Mouse (Mus musculus) kidney, adult 11 months (tissue): ENCODE results near the gene Stard7.

ENCODE experiments used
- DNase-seq: peaks from one replicate; pipeline ENCODE4 v3.0.0; 2022

Stard7 gene

GRCm38 (mm10) chr2:127323667-127324066, 53.6 kb downstream of the Stard7 start:
- DNase-seq = no peak

- DNase-seq = no peak
These were observed 54.4 kb downstream of the Stard7 start for GRCm38 (mm10) chr2:127324456-127324855.

- no peak for DNase-seq
These were observed 58.3 kb downstream of the Stard7 start for GRCm38 (mm10) chr2:127328090-127328851.

- no peak for DNase-seq
These were observed 63.0 kb downstream of the Stard7 start for GRCm38 (mm10) chr2:127332807-127333570.

GRCm38 (mm10) chr2:127333945-127334603, 64.1 kb downstream of the Stard7 start:
- no peak for DNase-seq

GRCm38 (mm10) chr2:127335078-127335541, 65.1 kb downstream of the Stard7 start:
- DNase-seq = no peak

- peak; percentile 81 for DNase-seq
These were observed 65.9 kb downstream of the Stard7 start, which contains the start of gene Dusp2 for GRCm38 (mm10) chr2:127335767-127336496. Gene Dusp2, plus strand, starts transcription at chr2:127336159.

GRCm38 (mm10) chr2:127336497-127336832, 66.4 kb downstream of the Stard7 start:
- DNase-seq = no peak

- DNase-seq = no peak
These were observed 66.9 kb downstream of the Stard7 start for GRCm38 (mm10) chr2:127336885-127337284.

GRCm38 (mm10) chr2:127337531-127337930, 67.5 kb downstream of the Stard7 start:
- no peak for DNase-seq

GRCm38 (mm10) chr2:127338012-127338411, 68.0 kb downstream of the Stard7 start:
- no peak for DNase-seq

- DNase-seq = no peak
These were observed 68.4 kb downstream of the Stard7 start, which contains the start of gene Astl for GRCm38 (mm10) chr2:127338416-127338815. Gene Astl, plus strand, starts transcription at chr2:127338639.

GRCm38 (mm10) chr2:127338833-127339232, 68.8 kb downstream of the Stard7 start:
- no peak for DNase-seq

GRCm38 (mm10) chr2:127339262-127339661, 69.2 kb downstream of the Stard7 start:
- DNase-seq = no peak

- DNase-seq = peak; percentile 31
These were observed 71.1 kb downstream of the Stard7 start for GRCm38 (mm10) chr2:127341159-127341558.

GRCm38 (mm10) chr2:127346334-127346733, 76.3 kb downstream of the Stard7 start:
- no peak for DNase-seq

GRCm38 (mm10) chr2:127347147-127347985, 77.3 kb downstream of the Stard7 start:
- no peak for DNase-seq
